Mouse (Mus musculus) lung, postnatal 14 days (tissue): ENCODE measurements at regions not wholly inside any gene's neighbourhood (a gene's known extent, or its start where the extent isn't known, plus 50 kb on each side); places are given as distances from the start of the nearest gene placed in this dataset.
A peak's percentile ranks its signal among the peaks of the same experiment; 100 is the strongest.

ENCODE experiments used
- DNase-seq: peaks from one replicate; pipeline ENCODE4 v3.0.0; 2021

DNA sequence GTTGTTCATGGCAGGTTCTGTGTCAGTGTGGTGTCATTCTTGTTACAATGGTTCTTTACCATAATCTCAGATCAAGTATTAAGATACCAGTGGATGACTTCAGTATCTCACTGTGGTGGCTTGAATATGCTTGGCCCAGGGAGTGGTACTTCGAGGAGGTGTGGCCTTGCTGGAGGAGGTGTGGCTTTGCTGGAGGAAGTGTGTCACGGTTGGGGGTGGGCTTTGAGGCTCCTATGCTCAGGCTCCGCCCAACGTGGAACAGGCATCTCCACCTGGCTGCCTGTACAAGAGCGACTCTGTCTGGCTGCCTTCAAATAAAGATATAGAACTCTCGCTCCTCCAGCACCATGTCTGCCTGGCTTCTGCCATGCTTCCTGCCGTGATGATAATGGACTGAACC lies 63.6 kb downstream of the Cd2 start:
- no peak for DNase-seq

DNA sequence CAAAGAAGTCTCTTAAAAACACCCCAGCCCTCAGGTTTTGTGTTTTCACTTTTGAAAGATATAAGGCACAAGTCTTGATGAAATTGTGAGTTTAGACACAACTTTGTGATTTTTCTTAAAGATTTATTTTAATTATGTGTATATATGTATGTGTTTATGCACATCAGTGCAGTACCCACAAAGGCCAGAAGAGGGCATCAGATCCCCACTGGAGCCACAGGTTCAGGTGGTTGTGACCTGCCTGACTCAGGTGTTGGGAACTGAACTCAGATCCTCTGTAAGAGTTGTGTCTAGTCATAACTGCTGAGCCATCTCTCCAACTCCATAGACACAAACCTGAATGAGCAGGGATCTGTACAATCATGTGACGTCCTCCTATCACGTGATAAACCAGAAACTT lies 67.8 kb downstream of the Cd2 start:
- DNase-seq = no peak

DNA sequence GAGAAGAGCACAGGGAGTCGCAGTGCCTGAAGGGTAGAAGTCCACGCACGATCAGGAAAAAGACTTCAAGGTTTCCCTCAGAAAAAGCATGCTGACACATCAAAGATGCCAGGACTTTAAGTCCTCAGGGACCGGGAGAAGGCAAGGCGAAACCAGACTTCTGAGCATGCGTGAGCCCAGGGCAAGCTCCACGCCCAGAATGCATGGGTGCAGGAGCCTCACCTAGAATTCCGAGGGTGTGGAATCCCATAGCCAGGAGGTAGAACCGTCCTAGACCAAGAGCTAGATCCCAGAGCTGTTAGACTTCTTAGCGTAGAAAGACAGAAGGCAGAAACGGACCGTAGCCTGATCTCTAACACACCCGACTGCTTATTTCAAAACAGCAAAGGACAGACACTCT lies 71.0 kb downstream of the Cd2 start:
- no peak for DNase-seq

DNA sequence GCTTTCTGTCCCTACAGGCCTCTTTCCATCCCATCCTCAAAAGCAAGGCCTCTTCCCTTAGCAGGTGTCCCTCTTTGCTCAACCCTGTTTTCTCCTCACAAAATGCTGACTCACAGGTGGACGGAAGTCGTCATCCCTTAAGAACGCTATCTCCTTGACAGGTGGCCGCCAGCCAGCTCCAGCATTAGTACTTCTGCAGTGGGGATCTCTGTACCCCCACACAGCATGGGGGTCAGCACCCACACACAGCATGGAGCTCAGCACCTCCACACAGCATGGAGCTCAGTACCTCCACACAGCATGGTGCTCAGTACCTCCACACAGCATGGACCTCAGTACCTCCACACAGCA lies 74.6 kb downstream of the Cd2 start:
- peak; percentile 9 for DNase-seq

DNA sequence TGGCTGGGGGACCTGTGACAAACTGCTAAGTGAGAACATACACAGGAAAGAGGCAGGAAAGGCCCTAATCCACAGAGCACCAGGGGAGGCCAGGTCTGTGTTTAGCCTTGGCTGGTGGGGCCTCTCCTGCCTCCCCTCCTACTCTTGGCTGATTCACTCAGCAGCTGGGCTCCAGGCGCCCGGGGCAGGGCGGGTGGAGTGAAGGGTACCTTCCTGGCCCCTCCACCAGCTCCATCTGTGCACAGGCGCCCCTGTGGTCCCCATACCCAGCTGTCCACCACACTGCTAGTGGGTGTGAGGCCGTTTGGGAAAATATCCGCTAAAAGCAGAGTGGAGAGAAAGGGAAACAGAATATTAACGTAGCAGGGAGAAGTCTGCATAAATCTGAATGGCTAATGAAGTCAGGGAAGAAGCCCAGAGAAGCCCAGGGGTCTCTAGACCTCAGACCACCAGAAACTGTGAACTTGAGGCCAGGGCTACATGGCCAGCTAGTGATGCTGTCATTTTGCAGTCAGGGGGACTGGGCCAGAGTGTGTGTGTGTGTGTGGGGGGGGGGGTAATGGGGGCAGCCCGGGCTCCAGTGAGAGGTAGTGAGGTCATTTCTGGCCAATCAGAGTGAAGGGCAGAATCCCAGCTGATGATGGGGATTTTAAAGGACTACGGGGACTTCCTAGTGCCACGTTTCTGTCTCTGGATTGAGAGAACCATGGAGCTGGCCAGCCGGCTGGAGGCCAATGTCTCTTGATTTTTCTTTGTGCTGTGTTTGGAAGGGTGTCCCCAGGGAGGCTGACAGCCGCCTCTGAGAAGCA lies 75.1 kb downstream of the Cd2 start:
- DNase-seq = peak; percentile 33

DNA sequence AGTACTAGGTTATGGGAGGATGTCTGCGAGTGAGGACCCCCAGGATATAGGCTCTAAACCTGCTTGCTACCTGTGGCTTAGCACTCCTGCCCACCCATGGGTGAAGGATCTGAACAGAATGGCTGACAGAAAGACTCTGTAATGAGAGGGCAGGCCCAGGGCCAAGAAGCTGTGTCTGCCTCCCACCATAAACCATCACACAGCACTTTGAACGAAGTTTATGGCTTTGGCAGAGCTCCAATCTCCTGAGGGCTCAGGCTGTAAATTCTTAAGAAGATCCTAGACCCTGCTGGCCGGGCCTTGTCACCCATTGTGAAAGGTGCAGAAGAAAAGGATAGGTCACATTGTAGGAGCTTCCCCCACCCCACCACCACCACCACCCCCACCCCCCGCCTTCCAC lies 75.8 kb downstream of the Cd2 start:
- DNase-seq = no peak

DNA sequence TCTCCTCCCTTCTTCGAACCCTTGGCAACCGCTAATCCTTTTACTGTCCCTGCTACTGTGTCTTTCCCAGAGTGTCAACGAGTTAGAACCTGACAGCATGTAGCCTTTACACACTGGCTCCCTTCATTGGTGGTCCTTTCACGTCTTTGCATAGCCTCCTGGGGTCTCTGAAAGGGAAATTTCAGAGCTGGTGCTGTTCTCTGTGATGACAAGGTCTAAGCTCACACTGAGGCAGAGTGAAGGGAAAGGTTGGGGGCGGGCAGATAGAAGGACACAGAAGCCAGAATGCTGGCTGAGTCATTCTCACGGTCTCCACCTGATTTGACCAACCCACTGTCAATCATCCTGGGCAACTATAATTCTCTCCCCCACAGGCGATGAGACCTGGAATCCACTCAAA lies 78.2 kb downstream of the Cd2 start:
- no peak for DNase-seq

DNA sequence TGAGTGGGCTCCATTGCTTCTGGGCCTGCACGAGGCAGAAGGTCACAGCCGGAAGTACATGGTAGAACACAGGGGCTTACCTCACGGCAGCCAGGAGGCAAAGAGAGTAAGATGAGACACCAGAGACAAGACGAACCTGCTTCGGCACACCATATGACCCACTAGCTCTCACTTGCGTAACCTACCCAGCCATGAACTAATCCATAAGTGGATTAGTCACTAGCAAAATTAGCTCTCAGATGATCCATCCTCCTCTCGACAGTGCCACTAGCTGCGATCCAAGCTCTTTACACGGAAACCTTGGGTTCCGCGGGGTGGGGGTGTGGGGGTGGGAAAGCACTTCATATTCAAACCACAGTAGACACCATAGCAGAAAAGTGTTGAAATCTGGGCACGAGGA lies 79.0 kb downstream of the Cd2 start:
- no peak for DNase-seq

DNA sequence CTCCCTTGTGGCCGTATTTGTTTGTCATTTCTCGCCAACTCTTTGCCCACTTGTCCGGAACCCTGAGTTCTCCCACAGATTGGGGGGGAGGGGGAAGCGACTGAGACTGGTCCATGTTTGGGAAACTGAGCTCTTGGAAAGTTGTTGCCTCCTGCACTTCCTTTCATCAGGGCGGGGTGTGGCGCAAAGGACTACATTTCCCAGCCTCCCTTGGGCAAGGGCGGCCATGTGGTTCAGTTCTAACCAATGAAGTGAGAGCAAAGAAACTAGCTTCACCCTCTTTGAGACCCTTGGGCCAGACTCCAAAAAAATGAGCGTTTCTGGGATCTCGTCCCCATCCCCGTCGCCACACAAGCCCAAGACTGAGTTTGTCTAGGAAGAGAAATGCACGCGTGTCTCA lies 81.6 kb downstream of the Cd2 start:
- peak; percentile 23 for DNase-seq

DNA sequence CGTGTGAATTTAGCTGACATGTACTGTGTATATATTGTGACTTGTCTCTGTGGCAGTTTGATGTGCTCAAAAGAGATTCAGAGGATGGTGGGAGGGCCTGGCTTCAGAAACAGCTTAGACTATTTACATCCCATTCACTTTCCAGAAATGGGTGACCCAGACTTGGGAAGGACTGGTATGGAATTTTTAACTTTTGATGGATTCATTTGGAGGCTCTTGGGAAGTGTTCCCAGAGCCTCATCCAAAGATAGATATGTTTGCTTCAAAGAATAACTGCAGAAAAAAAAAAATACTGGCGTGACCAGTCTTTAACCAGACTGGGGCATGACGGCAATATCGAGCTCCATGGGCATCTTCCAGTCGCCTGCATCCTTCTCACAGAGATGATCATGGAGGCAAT lies 84.6 kb upstream of the Ptgfrn start:
- DNase-seq = no peak

DNA sequence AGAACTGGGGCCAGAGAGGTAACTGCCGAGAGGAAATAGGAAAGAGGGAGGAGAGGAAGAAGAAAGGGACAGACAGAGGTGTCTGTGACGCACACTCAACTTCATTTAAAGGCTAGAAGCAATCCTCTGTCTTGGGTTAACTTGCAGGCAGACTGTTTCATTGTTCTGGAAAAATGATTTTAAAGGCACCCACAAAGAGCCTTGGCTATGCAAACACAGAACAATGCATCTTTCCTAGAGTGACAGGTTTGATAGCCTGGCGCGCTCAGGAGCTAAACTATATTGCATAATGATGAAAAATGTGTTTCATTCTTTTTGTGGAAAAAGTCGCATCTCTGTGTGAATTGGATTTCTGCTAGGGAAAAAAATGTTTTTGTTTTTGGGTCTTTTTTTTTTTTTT lies 84.2 kb upstream of the Ptgfrn start:
- DNase-seq = no peak

DNA sequence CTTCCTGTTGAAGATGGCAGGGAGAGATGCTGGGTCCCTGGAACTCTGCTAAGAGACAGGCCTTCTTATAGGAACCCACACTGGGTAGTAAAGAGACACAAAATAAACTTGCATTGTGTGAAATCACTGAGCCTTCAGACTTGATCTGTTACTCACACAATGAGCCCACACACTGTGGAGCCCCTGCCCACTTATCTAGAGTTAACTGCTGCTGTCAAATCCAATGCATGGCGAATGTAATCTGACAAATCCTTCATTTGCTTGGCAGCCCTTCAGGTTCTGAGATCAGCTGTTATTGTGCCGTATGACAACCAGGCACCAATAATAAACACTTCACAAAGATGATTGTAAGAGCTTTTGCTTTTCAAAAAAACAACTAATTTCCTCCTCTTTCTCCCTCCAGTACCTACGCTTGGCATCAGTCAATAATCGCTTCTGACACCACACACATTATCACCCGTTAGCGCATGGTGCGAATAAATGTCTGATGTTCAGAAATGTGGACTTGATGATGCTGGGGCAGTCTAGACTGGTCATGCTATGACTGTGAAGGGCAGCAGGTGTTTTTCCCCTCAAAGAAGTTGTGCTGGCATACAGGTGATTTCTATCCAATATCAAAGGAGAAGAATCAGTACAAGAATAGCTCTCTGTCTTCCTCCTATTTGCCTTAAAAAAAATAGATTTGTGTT lies 81.4 kb upstream of the Ptgfrn start:
- DNase-seq = no peak

DNA sequence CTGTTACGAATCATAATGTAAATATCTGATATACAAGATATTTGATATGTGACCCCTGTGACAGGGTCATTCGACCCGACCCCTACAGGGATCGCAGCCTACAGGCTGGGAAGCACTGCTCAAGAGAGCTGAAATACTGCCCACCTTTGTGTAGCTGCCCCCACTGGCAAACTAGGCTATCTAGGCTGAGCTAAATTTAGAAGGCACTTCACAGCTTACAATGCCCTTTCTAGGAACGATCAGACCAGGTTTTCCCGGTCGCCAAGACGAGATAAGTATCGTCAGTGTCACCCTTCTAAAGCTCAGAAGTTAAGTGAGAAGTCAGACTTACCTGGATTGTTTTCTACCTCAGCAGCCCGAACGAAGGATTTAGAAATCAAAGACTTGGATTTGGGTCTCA lies 71.9 kb upstream of the Ptgfrn start:
- DNase-seq = no peak

DNA sequence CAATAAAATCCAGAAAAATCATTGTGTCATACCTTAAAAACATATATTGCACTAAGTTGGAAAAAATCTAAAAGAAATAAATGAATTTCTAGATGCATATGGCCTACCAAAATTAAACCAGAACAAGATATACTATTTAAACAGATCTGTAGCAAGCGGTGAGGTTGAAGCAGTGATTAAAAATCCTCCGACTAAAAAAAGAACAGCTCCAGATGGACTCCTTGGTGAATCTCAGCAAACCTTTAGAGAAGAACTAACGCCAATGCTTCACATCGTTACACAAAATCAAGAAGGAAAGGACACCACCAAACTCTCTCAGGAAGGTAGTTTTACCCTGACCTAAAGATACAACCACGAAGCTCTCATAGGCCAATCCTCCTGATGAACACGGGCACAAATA lies 63.9 kb upstream of the Ptgfrn start:
- no peak for DNase-seq

DNA sequence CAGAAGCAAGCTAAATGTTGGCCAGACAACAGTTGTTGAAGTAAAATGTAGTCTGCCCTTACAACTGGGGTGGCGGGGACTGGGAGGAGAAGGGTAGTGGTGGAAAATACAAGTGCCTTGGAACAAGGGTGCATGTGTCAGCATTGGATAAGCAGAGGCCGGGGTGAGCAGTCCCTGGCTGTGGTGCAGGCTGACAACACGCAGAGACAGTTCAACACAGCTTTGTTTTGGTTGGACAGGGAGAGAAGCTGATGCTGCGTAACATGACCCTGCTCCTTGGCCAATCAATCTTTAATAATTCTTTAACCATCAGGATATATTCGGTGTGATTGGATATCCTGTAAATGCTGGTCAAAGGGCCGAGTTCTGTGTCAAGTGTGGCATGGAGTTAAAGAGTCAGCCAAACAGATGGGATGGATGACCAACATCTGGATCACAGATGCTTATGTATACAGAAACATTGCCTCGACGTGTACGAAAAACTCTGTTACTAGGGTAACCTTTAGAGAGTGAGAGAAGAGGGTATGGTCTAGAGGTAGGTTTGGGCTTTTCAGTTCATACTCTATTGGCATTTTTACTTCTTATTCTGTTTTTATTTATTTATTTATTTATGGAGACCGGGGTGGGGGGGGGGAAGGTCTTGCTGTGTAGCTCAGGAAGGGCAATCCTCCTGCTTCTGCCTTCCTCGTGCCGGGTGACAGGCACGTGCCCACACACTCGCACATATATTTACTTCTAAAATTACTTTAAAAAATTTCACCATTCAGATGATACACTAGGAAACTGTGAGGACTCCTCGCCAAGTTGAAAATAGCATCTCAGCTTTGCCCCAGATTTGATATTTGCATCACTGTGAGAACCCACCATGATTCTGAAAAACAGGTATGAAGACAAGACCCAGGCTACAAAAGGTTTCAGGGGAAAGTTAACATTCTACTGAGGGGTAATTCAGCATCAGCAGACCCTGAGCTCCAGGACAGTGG lies 60.2 kb upstream of the Ptgfrn start:
- no peak for DNase-seq

DNA sequence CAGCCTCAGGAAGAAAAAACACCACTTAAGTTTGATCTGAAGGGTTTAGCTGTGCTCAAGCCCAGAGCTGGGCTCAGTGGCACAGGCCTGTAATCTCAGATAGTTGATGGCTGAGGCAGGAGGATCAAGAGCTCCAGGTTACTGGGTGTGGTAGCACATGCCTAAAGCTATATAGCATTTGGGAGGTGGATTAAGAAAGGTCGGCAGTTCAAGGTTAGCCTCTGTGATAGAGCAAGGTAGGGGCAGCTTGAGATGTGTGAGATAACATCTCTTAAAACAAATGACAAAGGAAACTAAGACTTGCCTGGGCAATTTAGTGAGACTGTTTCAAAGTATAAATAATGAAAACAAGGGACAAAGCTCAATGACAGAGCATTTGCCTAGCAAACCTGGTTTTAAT lies 56.9 kb upstream of the Ptgfrn start:
- DNase-seq = no peak

DNA sequence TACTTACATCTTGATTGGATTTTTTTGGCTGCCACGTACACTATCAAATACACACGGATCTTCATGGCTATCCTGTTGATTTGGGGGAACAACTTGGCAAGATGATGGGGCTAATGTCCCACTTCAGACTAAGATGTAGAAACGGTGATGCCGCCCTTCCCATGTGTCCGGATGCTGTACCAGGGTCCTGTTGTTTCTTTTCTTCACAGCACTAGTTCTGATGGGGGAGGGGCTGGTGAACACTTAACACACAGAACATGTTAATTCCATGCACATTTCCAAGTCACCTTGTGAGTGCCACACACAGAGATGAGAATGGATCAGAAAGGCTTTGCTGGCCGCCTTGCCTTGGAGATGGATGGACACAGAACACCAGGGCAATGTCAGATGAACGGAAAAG lies 56.5 kb upstream of the Ptgfrn start:
- DNase-seq = no peak

DNA sequence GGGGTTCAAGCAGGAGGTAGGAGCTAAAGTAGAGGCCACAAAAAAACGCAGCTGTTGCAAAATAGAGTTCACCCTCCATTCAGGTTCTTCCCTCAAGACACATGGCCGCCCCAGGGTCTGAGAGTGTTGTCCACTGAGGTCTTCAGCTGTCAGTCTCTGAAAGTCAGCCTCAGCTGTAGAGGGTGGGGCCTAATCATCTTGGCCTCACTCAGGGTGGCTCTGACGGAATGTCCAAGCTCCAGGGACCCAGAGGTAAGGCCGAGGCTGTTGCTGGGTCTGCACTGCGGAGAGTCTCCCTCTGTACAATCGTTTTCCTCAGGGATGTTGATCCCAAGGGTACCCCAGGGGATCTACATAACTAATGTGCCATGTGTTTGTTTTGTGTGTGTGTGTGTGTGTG lies 55.2 kb upstream of the Ptgfrn start:
- DNase-seq = no peak

DNA sequence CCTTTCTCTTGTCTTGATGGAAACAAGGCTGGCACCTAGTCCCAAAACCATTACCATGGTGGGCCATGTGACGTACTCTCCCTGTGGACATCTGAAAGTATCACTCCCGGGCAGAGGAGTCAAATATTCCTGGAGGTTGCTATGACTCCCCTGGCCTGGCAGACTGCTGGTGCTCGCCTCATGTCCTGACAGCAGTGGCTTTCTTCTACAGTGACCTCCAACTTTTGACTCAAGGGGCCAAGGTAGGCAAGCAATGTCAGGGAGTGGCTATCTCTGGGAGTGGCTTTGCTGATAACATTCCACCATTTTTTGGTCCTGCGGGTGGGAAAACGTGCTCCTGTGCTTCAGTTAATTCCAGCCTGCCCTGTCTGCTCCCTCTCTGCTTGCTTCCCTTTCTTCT lies 54.7 kb upstream of the Ptgfrn start:
- no peak for DNase-seq

DNA sequence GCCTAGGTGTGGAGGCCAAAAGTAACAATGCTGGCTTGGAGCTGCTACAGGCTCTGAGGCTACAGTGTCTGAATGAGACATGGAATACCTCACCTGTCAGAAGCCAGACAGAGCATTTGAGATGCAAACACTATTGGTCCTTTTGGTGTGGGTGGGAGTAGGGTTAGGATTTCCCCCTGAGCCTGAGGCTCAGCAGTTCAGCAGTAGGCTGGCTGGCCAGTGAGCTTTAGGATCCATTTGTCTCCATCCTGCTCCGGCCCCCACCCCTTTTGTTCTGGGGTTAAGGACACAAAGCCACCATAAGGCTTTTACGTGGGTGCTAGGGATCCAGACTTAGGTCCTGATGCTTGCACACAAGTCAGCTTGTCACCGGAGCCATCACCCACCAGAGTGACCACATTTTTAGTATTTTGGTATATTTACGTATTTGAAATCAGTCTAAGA lies 53.9 kb upstream of the Ptgfrn start:
- no peak for DNase-seq

DNA sequence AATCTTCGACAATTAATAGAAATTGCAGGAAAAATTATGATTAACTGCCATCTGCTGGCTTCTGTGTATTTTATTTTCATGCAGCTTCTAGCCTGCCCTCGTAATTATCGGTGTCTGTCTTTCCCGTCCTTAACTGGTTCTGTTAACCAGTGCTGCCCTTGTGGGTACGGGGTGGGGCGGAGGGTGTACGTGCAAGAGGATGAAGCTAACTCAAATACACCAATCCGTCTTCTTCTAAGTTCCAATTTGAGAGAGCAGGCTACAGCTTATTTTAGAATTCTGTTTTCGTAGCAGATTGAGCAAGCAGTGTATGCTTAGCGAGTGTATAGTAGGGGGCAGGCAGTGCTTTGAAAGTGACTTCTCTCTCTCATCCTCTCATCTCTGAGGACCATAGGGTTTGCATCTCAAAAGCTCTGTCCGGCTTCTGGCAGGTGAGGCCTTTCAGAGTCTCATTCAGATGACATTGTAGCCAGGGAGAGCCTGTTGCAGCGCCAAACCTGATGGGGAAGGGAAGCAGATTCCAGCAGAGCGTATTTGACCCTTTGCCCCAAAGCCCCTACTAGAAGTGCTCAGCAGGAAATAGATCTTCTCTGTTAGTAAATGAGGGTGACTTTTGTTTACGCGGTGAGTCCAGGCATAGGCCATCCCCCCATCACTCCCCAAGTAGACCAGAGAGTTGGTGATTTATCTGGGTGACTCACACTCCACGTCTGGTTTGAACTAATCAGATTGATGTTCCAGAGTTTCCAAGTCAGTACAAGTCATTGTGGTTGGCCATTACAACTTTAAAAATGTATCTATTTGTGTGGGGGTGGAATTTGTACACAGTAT lies 53.3 kb upstream of the Ptgfrn start:
- DNase-seq = no peak

DNA sequence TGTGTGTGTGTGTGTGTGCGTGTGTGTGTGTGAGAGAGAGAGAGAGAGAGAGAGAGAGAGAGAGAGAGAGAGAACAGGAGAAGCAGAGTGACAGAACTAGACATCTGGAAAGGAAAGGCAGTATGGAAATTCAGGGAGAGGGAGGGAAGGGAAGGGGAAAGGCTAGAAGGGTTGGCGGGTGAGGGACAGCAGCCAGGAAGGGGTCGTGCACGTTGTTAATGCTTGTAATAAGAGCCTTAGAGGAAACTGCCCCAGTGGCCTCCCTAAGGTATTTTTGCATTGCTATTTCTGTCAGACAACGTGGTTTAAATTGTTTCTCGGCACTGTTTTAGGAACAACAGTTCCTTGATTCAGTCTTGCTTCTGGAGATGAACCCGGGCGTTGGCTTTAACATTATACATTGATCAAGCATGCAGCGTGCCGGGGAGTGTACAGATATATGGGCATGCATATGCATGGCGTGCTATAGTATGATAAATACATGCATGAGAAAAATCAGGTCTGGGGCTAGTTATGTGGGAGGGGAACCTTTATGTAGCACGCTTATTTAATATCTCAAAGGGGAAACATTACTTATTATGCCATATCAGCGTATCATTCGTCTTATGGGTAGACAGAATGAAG lies 52.6 kb upstream of the Ptgfrn start:
- no peak for DNase-seq
